Mouse (Mus musculus): ENCODE measurements around the gene Serpinb3b.
"Not testable (repeated sequence)": the region's sequence is repeated elsewhere in the genome, so short reads cannot be mapped to it uniquely, and the experiment has no call there.

Gene Serpinb3b

DNA sequence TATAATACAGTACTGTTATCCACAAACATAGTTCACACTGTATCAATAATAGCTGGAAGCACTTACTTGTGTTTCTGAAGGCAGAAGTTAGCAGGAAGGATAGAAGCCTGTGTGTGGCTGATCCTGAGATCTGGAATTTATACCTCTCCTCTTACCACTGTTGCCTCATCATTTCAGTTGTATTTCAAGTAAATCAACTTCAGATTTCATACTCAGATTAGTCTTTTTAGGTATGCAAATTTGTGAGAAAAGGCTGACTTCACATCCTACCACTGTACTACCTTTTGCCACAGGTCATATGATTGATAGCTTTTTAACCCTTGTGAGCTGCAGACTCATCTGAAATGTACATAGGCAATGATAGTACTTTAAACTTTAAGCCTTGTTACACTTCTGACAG, at the start of gene Serpinb3b, which contains the start of gene Serpinb3c:
TSS of gene Serpinb3b (minus strand) at position 101 of the 400 bp plus-strand sequence.
TSS of gene Serpinb3c (minus strand) at position 111 of the 400 bp plus-strand sequence.
- DNase-seq (ENCODE audit: low spot score), result not testable (repeated sequence)

DNA sequence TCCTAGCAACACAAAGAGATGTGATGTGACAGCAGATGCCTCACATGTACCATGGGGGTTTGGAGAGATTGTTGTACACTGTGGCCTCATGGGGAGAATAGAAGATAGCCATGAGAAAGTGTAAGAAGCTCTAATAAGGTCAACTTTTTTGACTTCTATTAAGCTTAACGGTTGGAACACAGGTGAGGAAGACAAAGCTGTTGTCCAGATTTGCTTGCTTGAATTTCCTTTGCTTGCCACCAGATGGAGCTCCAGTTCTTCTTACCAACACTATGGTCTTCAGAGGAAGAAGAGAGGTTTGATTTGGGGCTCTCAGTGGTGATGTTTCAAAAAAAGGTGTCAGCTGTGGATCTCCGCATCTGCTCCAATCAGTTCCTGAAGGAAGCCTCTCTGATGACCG, 35.0 kb downstream of the Serpinb3b start:
- not testable (repeated sequence) for DNase-seq (ENCODE audit: low spot score)

DNA sequence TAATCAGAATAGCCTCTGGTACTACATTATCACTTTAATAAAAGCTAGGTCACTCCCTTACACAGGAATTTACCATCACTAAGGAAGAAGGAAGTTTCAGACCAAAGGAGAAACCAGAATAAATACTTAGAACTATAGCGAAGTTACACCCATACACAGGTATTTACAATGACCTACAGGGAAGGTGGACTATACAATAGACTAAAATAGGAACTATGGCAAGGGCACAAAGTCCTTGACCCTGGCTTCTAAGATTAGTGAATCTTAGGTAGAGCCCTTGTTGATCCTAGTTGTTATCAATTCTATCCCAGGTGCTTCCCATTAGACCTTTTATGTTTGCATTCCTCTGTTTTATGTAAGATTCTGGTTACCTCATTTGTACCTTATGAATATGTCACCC, 60.9 kb downstream of the Serpinb3b start:
- DNase-seq (ENCODE audit: low spot score), result not testable (repeated sequence)

DNA sequence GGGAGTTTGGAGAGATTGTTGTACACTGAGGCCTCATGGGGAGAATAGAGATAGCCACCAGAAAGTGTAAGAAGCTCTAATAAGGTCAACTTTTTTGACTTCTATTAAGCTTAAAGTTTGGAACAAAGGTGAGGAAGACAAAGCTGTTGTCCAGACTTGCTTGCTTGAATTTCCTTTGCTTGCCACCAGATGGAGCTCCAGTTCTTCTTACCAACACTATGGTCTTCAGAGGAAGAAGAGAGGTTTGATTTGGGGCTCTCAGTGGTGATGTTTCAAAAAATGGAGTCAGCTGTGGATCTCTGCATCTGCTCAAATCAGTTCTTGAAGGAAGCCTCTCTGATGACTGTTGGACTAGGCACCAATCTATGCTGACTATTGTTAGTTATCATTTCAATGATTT, 150.7 kb downstream of the Serpinb3b start:
- DNase-seq (ENCODE audit: low spot score), result not testable (repeated sequence)
